Mouse (Mus musculus): ENCODE data around the gene Phxr2.
"Not testable (repeated sequence)": the region's sequence is repeated elsewhere in the genome, so short reads cannot be mapped to it uniquely, and the experiment has no call there.

Phxr2 gene

DNA sequence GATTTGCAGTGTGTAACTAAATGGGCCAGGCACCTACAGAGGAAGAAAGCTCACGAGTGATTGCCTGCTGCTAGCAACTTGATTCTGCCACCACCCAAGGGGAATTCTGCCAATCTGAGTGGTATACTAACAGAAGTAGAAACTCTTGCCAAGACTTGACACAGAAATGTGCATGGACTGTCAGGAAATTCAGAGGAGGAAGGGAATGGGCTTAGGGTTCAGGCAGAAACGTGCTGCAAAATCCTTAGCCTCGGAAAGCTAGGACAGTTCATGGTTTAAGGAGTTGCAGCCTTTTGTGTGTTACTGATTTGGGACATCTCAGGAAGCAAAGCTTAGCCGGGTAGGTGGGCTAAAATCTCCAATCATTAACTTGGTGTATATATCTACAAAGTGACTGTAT, at the start of gene Phxr2:
Gene Phxr2 (minus strand): TSS at position 101 of the 400 bp plus-strand sequence.
- DNase-seq (ENCODE audit: low read depth, low spot score): no peak

DNA sequence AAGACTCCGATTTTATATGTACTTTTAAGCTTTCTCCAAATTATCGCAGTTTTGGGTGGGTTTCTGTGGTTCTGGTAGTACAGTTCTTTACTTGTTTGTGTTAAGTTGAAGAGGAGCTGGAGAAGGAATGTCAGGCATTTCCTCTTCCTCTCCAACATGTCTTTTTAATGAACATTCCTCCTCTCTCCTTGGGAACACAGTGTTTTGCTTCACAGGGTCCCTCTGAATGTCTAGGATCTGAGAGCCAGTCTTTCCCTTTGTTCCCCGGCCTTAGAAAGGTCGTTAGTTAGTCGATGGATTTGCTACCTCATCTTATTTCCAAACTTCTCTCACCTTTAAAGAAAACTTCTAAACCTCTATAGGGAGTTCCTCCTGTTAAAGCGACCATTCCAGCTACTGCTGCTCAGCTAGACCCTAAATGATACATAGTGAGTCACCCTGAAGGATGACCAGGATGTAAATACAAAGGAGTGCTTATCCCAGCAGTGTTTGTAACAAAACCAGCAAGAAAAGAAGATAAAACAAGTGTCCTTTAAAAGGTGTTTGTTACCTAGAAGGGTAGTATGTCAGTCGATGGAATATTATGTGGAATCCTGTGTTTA, 46.9 kb upstream of the Phxr2 start:
- no peak for DNase-seq (ENCODE audit: low read depth, low spot score)

DNA sequence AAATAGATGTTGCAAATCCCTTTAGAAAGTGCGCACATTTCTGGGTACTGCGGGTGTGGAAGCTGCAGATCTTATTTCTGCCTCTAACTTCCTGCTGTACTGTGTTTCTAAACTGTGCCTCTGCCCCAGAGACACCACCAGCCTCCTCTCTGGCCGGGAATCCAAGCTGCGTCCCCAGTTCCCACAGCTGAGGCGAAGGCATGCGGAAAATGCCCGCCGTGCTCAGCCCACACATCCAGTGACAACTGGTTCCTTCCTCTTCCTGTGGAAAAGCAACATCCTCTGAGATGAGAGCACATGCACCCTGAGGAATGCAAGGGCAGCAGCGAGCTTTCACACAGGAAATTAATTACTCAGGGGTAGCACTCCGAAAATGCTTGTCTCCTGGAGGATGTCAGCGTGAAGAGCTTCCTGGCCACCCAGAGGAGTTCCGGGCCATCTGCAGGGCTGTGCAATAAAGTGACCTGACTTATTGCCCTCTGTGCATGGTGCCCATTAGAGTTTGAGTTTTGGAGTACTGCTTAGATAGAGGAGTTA, 45.9 kb upstream of the Phxr2 start:
- no peak for DNase-seq (ENCODE audit: low read depth, low spot score)

DNA sequence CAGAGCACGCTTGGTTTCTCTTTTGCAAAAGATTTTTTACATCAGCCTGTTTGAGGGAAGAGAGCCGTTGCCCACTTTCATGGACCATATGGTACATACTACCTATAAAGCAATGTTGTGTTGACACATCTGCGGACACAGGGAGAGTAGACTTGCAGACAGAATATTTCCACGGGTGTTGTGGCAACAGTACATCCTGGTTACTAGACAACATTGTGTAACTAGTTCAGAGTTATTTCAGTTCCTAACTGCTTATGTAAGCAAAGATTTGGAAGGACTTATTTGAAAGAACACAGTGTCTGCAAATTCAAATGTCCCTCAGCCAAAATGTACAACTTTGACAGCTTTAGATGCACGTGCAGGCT, 43.6 kb upstream of the Phxr2 start:
- no peak for DNase-seq (ENCODE audit: low read depth, low spot score)

DNA sequence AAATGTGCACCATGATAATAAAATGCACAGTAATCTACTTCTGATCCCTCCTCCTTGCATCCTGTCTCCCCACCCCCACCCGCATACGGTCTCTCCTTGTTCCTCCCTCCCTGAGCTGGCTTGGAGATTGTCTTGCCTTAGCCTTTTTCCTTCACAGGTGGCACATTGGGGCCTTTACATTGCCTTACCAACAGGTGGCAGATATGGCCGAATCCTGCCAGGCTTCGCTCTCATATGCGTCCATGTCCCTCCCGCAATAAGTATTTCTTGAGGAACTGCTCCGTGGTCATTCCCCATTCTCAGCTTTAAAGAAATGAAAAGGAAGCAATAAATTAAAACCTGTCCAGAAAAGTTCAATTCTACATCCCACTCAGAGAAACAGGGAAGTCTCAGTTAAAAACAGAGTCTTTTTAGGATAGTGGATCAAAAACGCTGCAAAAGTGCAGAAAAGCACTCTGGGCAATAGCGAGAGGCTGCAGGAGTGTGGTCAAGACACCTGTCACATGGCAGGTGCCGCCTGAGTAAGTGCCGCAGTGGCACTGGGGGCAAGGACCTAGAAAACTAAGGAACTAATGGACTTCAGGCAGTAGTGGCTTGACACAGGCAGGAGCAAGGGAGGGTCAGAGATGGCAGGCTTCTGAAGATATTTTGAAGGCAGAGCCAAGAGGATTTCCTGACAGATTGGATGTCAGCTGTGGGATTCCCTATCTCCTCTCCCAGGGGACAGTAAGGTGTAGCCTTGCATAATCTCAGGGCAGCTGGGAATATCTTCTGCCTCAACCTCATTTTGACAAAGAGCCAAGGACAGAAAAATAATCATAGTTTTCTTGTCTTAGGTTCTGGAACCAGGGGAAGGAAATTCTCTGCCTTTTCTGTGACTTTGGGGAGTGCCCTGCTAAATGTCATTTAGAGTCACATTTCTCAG, 43.0 kb upstream of the Phxr2 start:
- DNase-seq (ENCODE audit: low read depth, low spot score): no peak

DNA sequence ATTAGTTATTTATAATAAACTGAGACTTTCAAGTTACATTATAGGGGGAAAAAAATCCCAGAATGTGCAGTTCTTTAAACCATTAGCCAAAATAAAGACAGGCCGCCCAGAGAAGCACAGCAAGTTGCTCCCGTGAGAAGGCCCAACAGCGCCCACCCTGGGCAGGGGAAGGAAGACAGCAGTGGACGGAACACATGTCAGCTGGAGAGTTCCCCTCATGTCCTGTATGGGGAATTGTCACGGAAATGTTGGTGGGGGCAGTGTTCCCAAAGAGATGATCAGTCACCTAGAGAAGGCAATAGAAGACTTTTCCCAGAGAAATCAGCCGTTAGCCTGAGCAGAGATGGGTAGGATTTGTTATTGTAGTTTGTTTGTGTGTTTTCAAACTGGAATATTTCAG, 42.3 kb upstream of the Phxr2 start:
- no peak for DNase-seq (ENCODE audit: low read depth, low spot score)

DNA sequence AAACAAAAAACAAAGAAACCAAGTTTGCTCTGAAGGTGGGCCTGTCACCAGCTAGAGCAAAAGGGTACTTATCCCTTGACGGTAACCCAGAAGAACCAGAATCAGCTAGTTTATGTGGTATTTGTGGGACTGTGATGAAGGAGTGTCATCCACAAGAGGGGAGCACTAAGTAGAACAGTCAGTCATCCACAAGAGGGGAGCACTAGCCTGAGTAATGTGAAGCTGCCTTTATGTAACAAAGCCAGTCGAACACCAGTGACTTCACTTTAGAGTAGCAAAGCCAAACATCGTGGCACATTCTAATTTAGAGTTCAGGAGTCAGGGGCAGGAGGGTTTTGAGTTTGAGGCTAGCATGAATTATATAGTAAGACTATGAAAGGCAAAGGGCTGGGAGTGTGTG, 40.3 kb upstream of the Phxr2 start:
- DNase-seq (ENCODE audit: low read depth, low spot score): no peak

DNA sequence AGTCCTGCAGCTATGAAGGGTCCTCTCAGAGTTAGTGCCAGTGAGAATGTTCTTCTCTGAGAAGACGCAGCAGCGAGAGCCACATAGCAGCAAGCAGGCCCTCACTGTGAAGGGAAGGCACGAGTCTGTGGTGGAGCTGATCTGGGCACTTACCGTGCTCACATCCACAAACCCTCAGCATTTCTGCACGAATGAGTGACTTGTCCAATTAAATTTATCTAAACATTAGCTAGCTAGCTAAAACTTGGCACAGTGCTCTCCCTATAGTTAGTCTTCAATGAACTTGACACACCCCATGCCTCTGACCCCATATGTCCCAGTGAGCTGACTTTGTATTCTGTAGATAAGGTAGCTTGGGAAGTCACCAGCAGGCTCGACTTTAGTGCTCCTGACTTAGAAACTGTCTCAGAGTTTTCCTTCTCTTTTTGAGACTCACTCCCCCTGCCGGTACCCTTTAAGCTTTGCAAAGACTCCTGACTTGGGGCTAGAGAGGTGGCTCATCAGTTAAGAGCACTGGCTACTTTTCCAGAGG, 39.7 kb upstream of the Phxr2 start:
- no peak for DNase-seq (ENCODE audit: low read depth, low spot score)

DNA sequence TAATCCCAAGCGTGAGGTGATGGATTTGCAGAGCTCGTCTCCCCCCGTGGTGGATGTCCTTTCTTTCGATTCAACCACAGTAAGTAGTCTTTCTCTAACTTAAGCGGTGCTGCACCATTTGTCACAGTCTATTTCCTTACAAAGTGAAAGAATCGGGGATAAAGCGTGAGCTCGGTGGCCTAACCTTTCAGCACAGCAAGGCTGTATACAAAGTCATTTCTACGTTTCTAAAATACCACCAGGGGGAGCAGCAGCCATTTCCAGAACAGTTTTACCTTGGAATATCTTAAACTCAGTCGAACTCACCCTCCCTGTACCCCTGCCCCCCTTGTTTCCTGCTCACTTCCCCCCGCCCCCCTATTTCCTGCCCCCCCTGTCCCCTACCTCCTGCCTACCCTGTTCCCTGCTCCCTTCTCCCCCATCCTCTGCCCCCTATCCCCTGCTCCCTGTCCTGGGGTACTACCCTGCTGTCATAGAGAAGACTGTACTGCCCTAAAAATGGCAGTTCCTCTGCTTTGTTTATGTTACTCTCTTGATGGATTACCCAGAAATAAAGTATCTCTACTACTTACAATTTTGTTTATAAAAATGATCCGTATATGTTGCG, 38.8 kb upstream of the Phxr2 start:
- no peak for DNase-seq (ENCODE audit: low read depth, low spot score)

DNA sequence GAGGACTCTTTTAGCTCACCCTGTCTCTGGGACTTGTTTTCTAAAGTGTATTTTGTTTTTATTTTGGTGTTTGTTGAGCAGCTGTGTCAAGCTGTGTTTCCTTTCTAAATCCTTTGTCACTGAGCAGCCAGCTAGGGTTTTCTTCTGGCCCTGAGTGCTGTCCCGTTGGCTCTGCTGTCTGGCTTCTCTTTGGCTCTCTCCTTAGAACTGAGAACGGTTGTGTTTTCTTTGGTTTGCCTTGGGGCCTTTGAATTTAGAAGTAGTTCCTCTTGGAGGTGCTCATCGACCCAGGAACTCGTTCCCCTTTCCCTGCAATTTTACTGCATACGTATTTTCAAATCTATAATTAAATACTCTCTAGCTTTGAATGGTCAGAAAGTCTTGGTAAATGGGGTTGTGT, 36.9 kb upstream of the Phxr2 start:
- no peak for DNase-seq (ENCODE audit: low read depth, low spot score)

DNA sequence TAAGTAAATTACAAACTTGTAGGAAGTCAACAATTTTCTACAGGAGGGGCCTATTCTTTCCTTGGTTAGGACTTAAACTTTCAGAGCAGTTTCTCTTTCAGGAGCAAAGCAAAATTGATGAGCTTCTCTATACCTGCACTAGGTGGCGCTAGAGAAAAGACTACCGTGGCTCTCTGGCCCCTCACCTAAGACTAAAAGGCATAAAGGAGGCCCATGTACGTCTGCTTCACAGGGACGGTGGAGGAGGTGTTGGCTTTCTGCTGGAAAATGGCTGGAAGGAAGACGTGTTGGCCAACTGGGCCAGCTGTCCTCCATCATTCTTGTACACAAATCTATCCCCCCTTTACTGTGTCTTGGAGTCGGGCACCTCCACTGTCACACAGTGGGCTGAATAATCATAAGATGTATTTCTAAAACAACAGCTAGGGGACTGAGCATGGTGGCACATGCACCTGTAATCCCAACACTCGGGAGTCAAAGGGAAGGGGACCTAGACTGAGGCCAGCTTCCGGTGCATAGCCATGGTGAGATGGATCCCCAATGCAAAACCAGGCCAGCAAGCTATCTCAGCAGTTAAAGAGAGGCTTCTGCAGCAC, 36.0 kb upstream of the Phxr2 start:
- no peak for DNase-seq (ENCODE audit: low read depth, low spot score)

DNA sequence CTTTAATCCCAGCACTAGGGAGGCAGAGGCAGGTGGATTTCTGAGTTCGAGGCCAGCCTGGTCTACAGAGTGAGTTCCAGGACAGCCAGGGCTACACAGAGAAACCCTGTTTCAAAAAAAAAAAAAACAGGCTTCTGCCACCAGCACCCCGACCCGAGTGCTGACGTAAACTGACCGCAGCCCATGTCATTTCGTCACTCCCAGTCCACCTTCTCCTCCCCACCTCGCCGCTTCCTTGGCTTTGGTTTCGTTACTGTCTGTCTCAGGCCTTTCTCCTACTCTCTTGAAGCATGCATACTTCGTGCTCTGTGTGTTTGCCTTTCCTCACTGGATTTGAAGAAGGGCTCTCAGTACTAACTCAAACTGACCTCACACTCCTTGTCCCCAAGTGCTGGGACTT, 31.6 kb upstream of the Phxr2 start:
- not testable (repeated sequence) for DNase-seq (ENCODE audit: low read depth, low spot score)

DNA sequence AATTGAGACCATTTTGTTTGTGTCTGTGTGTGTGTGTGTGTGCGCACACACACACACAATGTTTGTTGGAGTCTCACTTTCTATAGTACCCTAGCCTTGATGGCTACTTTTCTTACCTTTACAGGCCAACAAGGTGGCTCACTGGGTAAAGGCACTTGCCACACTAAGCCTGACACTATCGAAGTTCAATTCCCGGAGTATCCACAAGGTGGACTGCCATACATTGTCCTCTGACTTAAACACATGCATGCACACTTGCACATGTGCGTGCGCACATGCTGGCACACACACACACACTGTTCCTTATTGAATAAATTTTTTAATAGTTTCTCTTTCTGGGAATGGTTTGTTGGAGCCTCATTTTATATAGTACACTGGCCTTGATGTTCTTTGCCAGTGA, 30.7 kb upstream of the Phxr2 start:
- no peak for DNase-seq (ENCODE audit: low read depth, low spot score)

DNA sequence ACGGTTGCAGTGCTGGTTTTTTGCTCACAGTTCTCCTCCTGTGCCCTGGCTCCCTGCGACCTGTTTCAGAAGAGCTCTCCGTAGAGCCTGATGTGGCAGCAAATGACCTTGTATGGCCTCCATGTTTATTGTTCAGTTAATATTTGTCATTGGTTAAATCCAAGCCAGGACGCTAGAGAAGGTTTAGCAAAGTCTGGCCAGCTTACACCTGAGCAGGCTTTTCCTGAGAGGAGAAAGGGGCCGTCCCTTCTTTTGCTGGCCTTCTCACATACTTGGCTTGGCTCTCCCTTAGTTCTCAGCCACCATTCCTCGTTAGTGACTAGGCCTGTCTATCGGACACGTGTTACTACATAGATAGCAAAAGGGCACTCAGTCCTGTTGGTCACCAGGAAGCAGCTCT, 28.5 kb upstream of the Phxr2 start:
- no peak for DNase-seq (ENCODE audit: low read depth, low spot score)

DNA sequence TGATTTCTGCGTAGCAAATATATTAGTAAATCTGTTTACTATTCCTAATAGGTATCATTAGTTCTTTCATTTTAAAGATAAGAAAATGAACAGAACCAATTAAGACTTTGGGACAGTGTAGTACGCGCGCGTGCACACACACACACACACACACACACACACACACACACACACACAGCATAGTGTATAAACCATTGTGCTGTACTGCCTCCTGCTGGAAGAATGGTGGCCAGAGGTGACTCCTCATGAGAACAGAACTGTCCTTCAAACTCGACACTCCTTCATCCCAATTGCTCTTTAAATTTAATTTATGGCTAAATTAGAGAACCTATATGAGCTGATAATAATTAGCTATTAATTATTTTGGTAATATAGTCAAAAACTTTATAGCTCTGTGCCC, 25.9 kb upstream of the Phxr2 start:
- no peak for DNase-seq (ENCODE audit: low read depth, low spot score)

DNA sequence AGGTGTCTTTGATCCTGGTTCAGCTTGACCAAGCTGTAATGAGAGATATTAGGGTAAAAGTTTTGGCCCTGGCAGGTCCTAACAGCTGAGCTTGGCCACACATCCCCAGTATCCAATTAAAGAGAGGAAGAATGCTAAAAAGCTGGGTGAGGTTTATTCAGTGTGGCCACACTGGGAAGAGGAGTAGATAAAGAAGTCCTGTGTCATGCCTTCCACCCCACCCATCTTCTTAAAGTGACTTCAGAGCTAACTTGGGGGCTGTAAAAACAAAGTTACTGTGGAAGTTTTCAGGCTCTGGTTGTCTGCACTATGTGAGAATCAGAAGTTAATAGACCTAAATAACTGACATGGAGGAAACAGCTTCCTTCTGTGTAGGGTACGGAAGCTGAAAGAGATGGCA, 25.5 kb upstream of the Phxr2 start:
- no peak for DNase-seq (ENCODE audit: low read depth, low spot score)

DNA sequence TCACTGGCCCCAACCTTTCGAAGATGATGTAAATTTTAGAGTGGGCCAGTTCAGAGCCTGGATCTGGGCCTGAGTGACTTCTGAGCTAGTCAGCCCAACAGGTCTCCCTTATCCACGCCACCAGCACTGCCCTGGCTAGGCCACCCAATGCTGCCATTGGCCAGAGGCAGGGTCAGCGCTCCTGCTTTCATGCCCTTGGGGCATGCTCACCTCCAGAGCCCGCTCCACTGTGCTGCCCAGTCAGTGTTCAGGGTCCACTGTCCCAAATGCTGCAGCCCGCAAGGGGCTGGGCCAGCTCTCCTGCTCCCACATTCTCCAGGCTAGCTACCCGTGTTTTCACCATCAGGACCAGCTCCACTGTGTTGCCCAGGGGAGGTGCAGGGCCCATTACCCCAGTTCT, 23.9 kb upstream of the Phxr2 start:
- no peak for DNase-seq (ENCODE audit: low read depth, low spot score)

DNA sequence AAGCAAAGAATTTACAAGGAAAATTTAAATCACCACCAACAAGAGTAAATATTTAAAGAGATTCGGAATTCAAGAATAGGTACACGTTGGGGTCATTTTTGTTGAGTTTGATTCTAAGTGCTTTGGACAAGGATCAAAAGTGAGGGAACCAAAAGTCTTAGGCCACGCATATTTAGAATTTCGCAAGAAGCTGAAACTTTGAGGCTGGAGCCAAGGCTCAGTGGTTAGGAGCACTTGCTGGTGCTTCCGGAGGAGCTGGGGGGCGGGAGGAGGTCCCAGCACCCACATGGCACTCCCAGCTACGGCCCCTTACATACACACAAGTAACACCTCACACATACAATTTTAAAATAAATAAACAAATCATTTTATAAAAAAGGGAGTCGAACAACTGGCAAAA, 20.5 kb upstream of the Phxr2 start:
- DNase-seq (ENCODE audit: low read depth, low spot score): no peak

DNA sequence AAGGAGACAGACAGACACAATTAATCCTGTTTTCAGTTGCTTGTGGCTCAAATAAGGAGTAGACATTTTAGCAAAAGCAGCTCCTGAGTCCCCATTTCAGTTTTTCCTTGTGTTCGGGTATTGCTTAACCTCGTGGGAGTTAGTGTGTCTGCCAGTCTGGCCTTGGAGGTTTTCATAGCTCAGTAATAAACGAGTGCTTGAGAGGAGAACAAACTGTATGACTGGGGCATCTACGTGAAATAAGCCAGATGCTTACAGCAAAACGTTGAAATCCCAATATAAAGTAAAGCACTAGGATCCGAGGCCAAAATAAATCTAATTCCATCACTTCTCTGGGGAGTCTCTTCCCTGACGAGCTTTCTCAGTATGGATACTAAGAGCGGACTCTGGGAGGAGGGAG, 19.5 kb upstream of the Phxr2 start:
- no peak for DNase-seq (ENCODE audit: low read depth, low spot score)

DNA sequence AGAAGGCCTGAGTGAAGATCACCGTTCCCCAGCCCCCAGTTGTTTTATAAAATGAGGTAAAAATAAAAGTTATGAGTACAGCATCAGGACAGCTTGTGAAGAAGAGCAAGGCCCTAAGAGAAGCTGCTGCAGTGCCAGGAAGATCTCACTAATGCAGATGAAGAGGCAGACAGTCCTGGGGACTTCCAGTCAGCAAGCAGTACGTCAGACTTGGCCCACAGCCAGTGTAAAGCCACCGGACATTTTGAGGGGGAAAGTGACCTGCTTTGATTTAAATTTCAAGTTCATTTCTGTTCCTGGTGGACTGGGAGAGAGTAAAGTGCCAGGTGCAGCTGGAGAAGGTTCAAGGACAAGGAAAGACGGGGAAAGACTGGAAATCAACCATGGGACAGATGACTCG, 10.2 kb upstream of the Phxr2 start:
- no peak for DNase-seq (ENCODE audit: low read depth, low spot score)

DNA sequence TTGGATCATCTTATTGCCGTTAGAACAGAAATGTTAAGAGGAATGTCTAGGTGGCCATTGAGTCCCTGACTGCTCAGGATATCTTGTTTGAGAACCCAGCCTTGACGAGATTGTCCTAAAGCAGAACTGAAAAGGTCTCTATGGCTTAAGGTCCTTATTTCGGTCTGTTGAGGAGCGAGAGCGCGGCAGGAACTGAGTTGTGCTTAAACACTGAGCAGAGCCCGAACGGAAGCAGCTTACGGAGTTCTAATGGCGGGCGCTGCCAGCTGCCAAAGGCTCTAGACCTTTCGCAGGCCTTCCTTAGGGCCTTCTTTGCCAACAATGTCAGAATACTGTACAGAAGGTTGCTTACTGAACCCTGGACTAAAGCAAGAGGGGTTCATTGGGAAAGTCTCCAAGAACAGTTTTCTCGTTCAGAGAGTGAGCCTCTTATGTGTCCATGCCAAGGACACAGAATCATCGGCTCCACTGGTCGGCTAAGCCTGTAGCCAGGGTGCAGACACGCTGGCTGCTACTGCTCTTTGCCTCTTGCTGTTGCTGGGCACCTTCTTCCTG, 7.3 kb upstream of the Phxr2 start:
- DNase-seq (ENCODE audit: low read depth, low spot score): no peak

Data from embryo, embryonic 11.5 days (tissue).